Mouse (Mus musculus) CH12.LX (cell line): ENCODE data around the gene Tcirg1. TPM values are rescaled to one million over a fixed set of nuclear protein-coding genes. Genes with fewer than 3 reads are reported as not detected.

Experiments
- DNase-seq: peaks from one replicate; pipeline ENCODE4 v3.0.0-alpha.2; 2013; ENCODE audit errors: extremely low read depth
- H3K27ac ChIP-seq: 2 replicates; pipeline ENCODE4 v1.5.1; 2012; ENCODE audit warnings: low read depth, mild to moderate bottlenecking, control low read depth, moderate library complexity; ENCODE audit not compliant: insufficient read depth
- H3K27me3 ChIP-seq: replicated peaks from 2 replicates; pipeline ENCODE3; 2012; ENCODE audit warnings: inconsistent platforms
- H3K36me3 ChIP-seq, 2 experiments: replicated peaks in 1 of 2; 2 replicates each; pipeline versions ENCODE3 to v1.6.1; 2012; ENCODE audit warnings: inconsistent platforms in 1 of 2, low read length in 1 of 2, mild to moderate bottlenecking in 1 of 2, mixed read lengths in 1 of 2, moderate library complexity in 1 of 2; ENCODE audit not compliant: control insufficient read depth in 1 of 2, insufficient read depth in 1 of 2
- H3K4me1 ChIP-seq, 2 experiments: 2 replicates each; pipeline ENCODE4 v1.6.1; 2012; ENCODE audit warnings: inconsistent platforms in 1 of 2, moderate library complexity in 1 of 2; ENCODE audit not compliant: insufficient read depth in 2 of 2, control insufficient read depth in 1 of 2
- H3K4me2 ChIP-seq: 2 replicates; pipeline ENCODE4 v1.6.1; 2012; ENCODE audit warnings: low read depth, mild to moderate bottlenecking, control low read depth; ENCODE audit not compliant: poor library complexity, insufficient read depth, severe bottlenecking
- H3K4me3 ChIP-seq, 3 experiments: fragments of 150-350 bp in 1 of 3; sonication (generic) in 1 of 3; replicated peaks in 1 of 3; 2 replicates each; pipeline versions ENCODE3 to v1.5.1; 2011 to 2012; ENCODE audit warnings: low read depth in 2 of 3, low read length in 2 of 3, mild to moderate bottlenecking in 2 of 3, moderate library complexity in 2 of 3, control low read depth in 1 of 3, improper control_type of control experiment in 1 of 3, inconsistent platforms in 1 of 3, mixed read lengths in 1 of 3; ENCODE audit not compliant: poor library complexity in 1 of 3
- H3K79me2 ChIP-seq: replicated peaks from 2 replicates; pipeline ENCODE4 v1.6.1; 2012; ENCODE audit warnings: mild to moderate bottlenecking, moderate library complexity; ENCODE audit not compliant: control insufficient read depth, poor library complexity, insufficient read depth, severe bottlenecking; ENCODE audit errors: extremely low read depth
- H3K9ac ChIP-seq: 2 replicates; pipeline ENCODE4 v1.6.1; 2012; ENCODE audit warnings: low read depth, mild to moderate bottlenecking, control low read depth, moderate library complexity; ENCODE audit not compliant: insufficient read depth
- H3K9me3 ChIP-seq: replicated peaks from 2 replicates; pipeline ENCODE3; 2012; ENCODE audit warnings: low read length, inconsistent platforms, mixed read lengths
- BHLHE40 ChIP-seq: IDR thresholded peaks from 2 replicates; pipeline ENCODE4 v1.6.1; 2011; ENCODE audit warnings: mild to moderate bottlenecking, low read depth, low read length, improper control_type of control experiment
- CHD1 ChIP-seq: IDR thresholded peaks from 2 replicates; pipeline ENCODE4 v1.6.1; 2012; ENCODE audit warnings: low read depth, low read length, improper control_type of control experiment, inconsistent platforms
- CHD2 ChIP-seq: IDR thresholded peaks from 2 replicates; pipeline ENCODE4 v1.6.1; 2011; ENCODE audit warnings: low read length, improper control_type of control experiment
- E2F4 ChIP-seq: IDR thresholded peaks from 2 replicates; pipeline ENCODE4 v1.6.1; 2011; ENCODE audit warnings: low read depth, low read length, improper control_type of control experiment; ENCODE audit not compliant: insufficient replicate concordance
- ELF1 ChIP-seq: IDR thresholded peaks from 2 replicates; pipeline ENCODE4 v1.6.1; 2014; ENCODE audit warnings: low read depth, mild to moderate bottlenecking, inconsistent platforms, low read length, improper control_type of control experiment
- EP300 ChIP-seq: IDR thresholded peaks from 2 replicates; pipeline ENCODE4 v1.6.1; 2011; ENCODE audit warnings: low read length, improper control_type of control experiment
- HCFC1 ChIP-seq: IDR thresholded peaks from 2 replicates; pipeline ENCODE4 v1.6.1; 2012; ENCODE audit warnings: low read depth, mild to moderate bottlenecking, inconsistent platforms, low read length, improper control_type of control experiment
- JUND ChIP-seq: conservative IDR thresholded peaks from 2 replicates; pipeline ENCODE4 v1.6.1; 2011; ENCODE audit warnings: low read depth, low read length, improper control_type of control experiment
- KAT2A ChIP-seq: IDR thresholded peaks from 2 replicates; pipeline ENCODE4 v1.6.1; 2012; ENCODE audit warnings: low read length, improper control_type of control experiment, inconsistent platforms; ENCODE audit not compliant: insufficient replicate concordance
- MAFK ChIP-seq: IDR thresholded peaks from 2 replicates; pipeline ENCODE4 v1.6.1; 2011; ENCODE audit warnings: low read length, improper control_type of control experiment; ENCODE audit not compliant: insufficient replicate concordance
- MAX ChIP-seq: IDR thresholded peaks from 2 replicates; pipeline ENCODE4 v1.6.1; 2011; ENCODE audit warnings: low read length, improper control_type of control experiment
- MAZ ChIP-seq: IDR thresholded peaks from 2 replicates; pipeline ENCODE4 v1.6.1; 2012; ENCODE audit warnings: low read depth, mild to moderate bottlenecking, inconsistent platforms, low read length, improper control_type of control experiment, moderate library complexity
- MXI1 ChIP-seq: IDR thresholded peaks from 2 replicates; pipeline ENCODE4 v1.6.1; 2011; ENCODE audit warnings: mild to moderate bottlenecking, low read depth, low read length, improper control_type of control experiment
- MYC ChIP-seq: IDR thresholded peaks from 2 replicates; pipeline ENCODE4 v1.6.1; 2011; ENCODE audit warnings: low read depth, mild to moderate bottlenecking, improper control_type of control experiment, low read length
- NELFE ChIP-seq: IDR thresholded peaks from 2 replicates; pipeline ENCODE4 v1.6.1; 2011; ENCODE audit warnings: low read depth, low read length, improper control_type of control experiment
- NRF1 ChIP-seq: IDR thresholded peaks from 2 replicates; pipeline ENCODE4 v1.6.1; 2014; ENCODE audit warnings: low read depth, mild to moderate bottlenecking, inconsistent platforms, low read length, improper control_type of control experiment, moderate library complexity
- PAX5 ChIP-seq: IDR thresholded peaks from 2 replicates; pipeline ENCODE4 v1.6.1; 2012; ENCODE audit warnings: low read length, inconsistent platforms, mixed read lengths
- POLR2AphosphoS2 ChIP-seq: IDR thresholded peaks from 2 replicates; pipeline ENCODE4 v1.6.1; 2011; ENCODE audit warnings: low read depth, low read length, improper control_type of control experiment
- RAD21 ChIP-seq: IDR thresholded peaks from 2 replicates; pipeline ENCODE4 v1.6.1; 2011; ENCODE audit warnings: low read depth, mild to moderate bottlenecking, low read length, improper control_type of control experiment, moderate library complexity
- RCOR1 ChIP-seq: conservative IDR thresholded peaks from 2 replicates; pipeline ENCODE4 v1.6.1; 2012; ENCODE audit warnings: low read depth, mild to moderate bottlenecking, inconsistent platforms, low read length, improper control_type of control experiment
- SMC3 ChIP-seq: IDR thresholded peaks from 2 replicates; pipeline ENCODE4 v1.6.1; 2011; ENCODE audit warnings: low read depth, low read length, improper control_type of control experiment
- TBP ChIP-seq: conservative IDR thresholded peaks from 2 replicates; pipeline ENCODE4 v1.6.1; 2011; ENCODE audit warnings: low read depth, low read length, improper control_type of control experiment
- TCF12 ChIP-seq: IDR thresholded peaks from 2 replicates; pipeline ENCODE4 v1.6.1; 2014; ENCODE audit warnings: low read depth, mild to moderate bottlenecking, inconsistent platforms, low read length, improper control_type of control experiment
- UBTF ChIP-seq: IDR thresholded peaks from 2 replicates; pipeline ENCODE4 v1.6.1; 2012; ENCODE audit warnings: low read depth, mild to moderate bottlenecking, inconsistent platforms, low read length, improper control_type of control experiment, moderate library complexity
- USF1 ChIP-seq: IDR thresholded peaks from 2 replicates; pipeline ENCODE4 v1.6.1; 2014; ENCODE audit warnings: low read depth, mild to moderate bottlenecking, inconsistent platforms, low read length, improper control_type of control experiment
- ZKSCAN1 ChIP-seq: IDR thresholded peaks from 2 replicates; pipeline ENCODE4 v1.6.1; 2012; ENCODE audit warnings: low read depth, inconsistent platforms, low read length, improper control_type of control experiment, borderline replicate concordance
- ZMIZ1 ChIP-seq: IDR thresholded peaks from 2 replicates; pipeline ENCODE4 v1.6.1; 2012; ENCODE audit warnings: low read depth, mild to moderate bottlenecking, inconsistent platforms, low read length, improper control_type of control experiment
- ZNF384 ChIP-seq: IDR thresholded peaks from 2 replicates; pipeline ENCODE4 v1.6.1; 2012; ENCODE audit warnings: low read depth, low read length, improper control_type of control experiment, inconsistent platforms
- dilution Hi-C: fragments of 300-500 bp; cut with MboI; formaldehyde crosslinking; loops from 2 replicates; pipeline ENCODE4 v1.14.3; 2020; ENCODE audit warnings: low sequenced_read_pairs; ENCODE audit not compliant: extremely low pct_unique_long_range_greater_than_20kb, extremely low pct_ligation_motif_present
- in situ Hi-C: fragments of 300-500 bp; cut with MboI; formaldehyde crosslinking; loops from 3 replicates; pipeline ENCODE4 v1.14.3; 2019; ENCODE audit warnings: low sequenced_read_pairs, low pct_ligation_motif_present, low pct_unique_long_range_greater_than_20kb, mixed read lengths
- polyA plus RNA-seq: library from polyadenylated mRNA; unstranded; fragments of >175 nt; gene quantifications from 2 replicates; pipeline ENCODE4 v1.2.1, GENCODE M21; 2012; ENCODE audit warnings: low read depth; ENCODE audit not compliant: insufficient read length
- total RNA-seq, 2 experiments: library from RNA; depleted of rRNA; stranded (reverse); fragments of 300-350 nt in 1 of 2; fragments of >200 nt in 1 of 2; gene quantifications; 2 replicates each; pipeline ENCODE4 v1.2.3; 2012 to 2014

Tcirg1 gene
- total and polyA plus RNA-seq, 3 experiments: 46.6 to 62.8 (median 48.5) TPM

DNA sequence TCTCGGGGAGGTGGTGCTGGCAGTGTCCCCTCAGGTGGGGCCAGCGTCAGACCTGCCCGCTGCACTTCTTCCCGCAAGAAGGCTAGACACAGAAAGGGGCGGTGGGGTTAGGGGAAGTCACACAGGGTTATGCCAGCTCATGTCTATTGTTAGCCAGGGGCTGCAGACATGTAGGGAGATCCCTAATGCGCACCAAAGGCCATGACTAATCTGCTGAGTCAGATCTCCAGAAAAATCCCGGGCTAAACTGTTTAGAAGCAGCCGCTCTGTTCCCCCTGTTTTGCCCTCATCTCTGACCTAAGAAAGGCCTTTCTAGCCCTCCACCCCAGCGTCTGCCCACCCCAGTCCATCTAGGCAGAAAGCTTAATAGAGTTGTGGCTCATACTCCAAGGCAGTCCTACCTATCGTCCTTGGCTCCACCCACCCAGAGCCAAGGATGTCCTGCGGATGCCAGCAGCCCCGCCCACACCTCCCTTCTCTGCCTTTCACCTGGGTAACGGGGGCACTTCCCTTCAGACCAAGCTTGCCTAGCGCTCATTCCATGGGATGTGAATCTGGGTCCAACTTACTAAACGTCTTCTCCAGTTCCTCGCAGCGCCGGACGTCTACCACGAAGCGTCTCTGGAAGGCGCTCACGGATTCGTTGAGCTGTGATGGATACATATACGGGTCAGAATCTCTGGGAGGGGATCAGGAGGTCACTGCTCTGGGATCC is 3.1 kb downstream of the Tcirg1 start:
- no peak for DNase-seq
- H3K27ac ChIP-seq: no peak overlapping the region
- H3K9ac ChIP-seq: no peak overlapping the region
- H3K36me3 ChIP-seq: peaks cover 42 to 64% of the 10 kb centered on the region in 2 experiments
- no peak overlapping the region for H3K4me3 ChIP-seq
- peaks cover 4% of the 10 kb centered on the region for H3K79me2 ChIP-seq
- H3K4me1 ChIP-seq: peaks cover 11 to 57% of the 10 kb centered on the region in 2 experiments
- H3K9me3 ChIP-seq: no peaks in the 10 kb centered on the region
- TF ChIP-seq ZKSCAN1 (no peak), RAD21 (no peak), MYC (no peak), EP300 (no peak), ELF1 (no peak), ZMIZ1 (no peak), JUND (no peak), CHD1 (no peak), NELFE (no peak), HCFC1 (no peak), UBTF (no peak), MXI1 (no peak), RCOR1 (no peak), USF1 (no peak), CHD2 (no peak), TCF12 (no peak), MAX (no peak)
- dilution Hi-C loops: no loop called here
- in situ Hi-C loops: no loop called here
- no peak overlapping the region for H3K4me2 ChIP-seq
- no peaks in the 10 kb centered on the region for H3K27me3 ChIP-seq

DNA sequence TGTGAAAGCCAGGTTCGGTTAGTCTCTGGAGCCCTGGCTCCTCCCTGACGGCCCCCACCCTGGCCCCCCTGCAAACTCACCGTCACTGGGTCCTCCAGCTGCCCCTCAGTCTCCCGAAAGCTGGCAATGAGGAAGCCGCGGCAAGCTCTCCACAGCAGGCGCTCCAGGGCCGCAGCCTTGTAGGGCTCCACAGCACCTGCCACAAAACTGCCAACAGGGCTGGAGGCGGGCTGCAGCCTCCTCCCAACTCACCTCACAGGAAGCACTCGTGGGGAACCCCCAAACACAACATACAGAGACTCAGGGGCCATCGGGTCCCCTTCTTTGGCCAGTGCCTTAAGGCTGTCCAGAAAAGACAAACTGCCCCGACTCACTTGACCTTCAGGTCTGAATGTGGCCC is 4.0 kb downstream of the Tcirg1 start:
- TF ChIP-seq MXI1 (no peak), MAZ (no peak), TBP (no peak), NRF1 (no peak), PAX5 (no peak), CHD1 (no peak), MAFK (no peak), TCF12 (no peak), ZNF384 (no peak), ZMIZ1 (no peak), E2F4 (no peak), POLR2AphosphoS2 (no peak), SMC3 (no peak), BHLHE40 (no peak), KAT2A (no peak), MAX (no peak)
- Histone ChIP-seq H3K36me3 (peaks cover 41 to 63% of the 10 kb centered on the region in 2 experiments), H3K79me2 (peaks cover 4% of the 10 kb centered on the region), H3K9me3 (no peaks in the 10 kb centered on the region), H3K4me3 (no peak overlapping the region), H3K4me2 (no peak overlapping the region), H3K4me1 (peaks cover 16 to 63% of the 10 kb centered on the region in 2 experiments), H3K27me3 (no peaks in the 10 kb centered on the region), H3K9ac (no peak overlapping the region), H3K27ac (no peak overlapping the region)
- in situ Hi-C loops: no loop called here
- no peak for DNase-seq
- dilution Hi-C loops: no loop called here
